Mouse (Mus musculus): ENCODE measurements around the gene Scamp4. TPM values are rescaled to one million over a fixed set of nuclear protein-coding genes. Genes with fewer than 3 reads are reported as not detected.
"Not testable (repeated sequence)": the region's sequence is repeated elsewhere in the genome, so short reads cannot be mapped to it uniquely, and the experiment has no call there.

Scamp4 gene
- total RNA-seq, 2 experiments from 2014 or later, result 49.7 to 54.4 TPM

DNA sequence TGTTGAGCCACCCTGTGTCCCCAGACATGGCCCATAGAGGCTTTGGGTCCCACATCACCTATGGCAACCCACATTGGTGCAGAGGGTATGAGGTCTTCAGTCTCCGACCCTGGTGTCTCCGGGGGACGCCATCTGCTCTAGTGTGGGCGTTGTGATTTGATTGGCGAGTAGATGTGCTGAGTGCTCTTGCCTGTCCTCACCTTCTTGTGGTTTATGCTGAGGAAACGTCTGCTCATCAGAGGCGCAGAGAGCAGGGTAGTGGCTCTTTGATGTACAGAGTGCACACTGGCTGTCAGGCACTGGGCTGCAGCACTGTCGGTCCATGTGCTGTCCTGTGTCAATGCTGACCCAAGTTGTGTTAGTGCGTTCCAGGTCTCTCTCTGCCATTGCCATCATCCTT, 26.3 kb downstream of the Scamp4 start:
- DNase-seq (ENCODE audit: low spot score in 2 of 2), result no peak

DNA sequence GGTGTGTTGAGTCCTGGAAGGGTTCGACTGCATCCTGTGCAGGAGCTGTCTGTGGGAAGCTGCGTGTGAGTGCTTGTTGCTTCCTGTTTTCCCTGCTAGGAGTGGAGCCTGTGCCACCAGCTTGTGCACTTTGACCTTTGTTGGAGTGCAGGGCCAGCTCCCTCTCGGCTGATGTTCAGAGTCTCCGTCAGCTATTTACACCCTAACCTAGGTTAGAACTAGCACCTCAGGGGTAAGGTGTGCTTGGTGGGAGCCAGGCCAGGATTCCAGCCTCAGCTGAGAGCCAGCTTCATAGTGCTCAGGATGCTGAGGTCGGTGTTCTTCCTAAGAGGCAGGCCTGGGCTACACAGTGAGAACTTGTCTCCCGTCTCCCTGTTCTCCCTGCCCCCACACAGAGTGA, 32.7 kb downstream of the Scamp4 start:
- no peak for DNase-seq (ENCODE audit: low spot score in 2 of 2)

DNA sequence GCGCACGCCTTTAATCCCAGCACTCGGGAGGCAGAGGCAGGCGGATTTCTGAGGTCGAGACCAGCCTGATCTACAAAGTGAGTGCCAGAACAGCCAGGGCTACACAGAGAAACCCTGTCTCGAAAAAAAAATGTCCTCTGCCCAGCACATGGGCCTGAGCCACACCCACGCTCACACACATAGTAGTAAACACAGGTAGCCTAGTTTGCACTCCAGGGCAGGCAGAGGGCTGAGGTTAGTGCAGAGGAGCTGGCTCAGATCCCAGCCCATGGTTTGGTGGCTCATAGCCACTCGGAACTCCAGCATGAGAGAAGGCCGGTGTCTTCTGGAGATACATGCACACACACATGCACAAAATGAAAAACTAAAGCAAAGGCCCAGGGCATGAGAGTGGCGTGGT, 44.3 kb downstream of the Scamp4 start:
- DNase-seq (ENCODE audit: low spot score in 2 of 2), result no peak

DNA sequence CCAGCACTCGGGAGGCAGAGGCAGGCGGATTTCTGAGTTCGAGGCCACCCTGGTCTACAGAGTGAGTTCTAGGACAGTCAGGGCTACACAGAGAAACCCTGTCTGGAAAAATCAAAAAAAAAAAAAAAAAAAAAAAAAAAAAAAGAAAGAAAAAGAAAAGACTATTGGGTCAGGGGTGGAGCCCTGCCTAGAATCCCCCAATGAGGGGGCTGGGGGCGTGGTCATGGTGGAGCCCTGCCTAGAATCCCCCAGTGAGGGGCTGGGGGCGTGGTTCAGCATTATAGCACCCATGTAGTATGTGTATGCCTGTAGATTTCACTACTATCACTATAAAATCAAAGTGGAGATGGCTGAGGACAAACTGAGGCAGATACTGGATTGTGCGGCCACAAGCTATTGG, 47.2 kb downstream of the Scamp4 start:
- DNase-seq (ENCODE audit: low spot score in 2 of 2), result not testable (repeated sequence)

DNA sequence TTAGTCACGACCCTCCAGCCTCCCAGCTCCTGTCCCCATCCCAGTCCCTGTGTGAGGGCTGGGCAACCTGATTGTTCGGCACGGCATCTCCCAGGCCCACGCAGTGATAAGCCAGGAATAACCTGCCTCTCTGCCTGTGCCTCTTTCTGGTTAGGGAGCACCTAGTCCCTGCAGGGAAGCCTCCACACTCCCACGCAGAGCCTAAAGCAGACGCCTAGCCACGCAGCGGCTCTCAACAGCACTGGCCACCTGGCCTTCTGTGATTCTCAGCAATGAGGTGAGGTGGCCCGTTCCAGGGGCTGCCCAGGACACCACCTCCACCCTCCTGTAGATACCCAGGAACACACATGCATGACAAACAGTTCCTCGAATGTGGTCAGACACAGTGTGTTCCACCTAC, 47.7 kb downstream of the Scamp4 start:
- no peak for DNase-seq (ENCODE audit: low spot score in 2 of 2)

DNA sequence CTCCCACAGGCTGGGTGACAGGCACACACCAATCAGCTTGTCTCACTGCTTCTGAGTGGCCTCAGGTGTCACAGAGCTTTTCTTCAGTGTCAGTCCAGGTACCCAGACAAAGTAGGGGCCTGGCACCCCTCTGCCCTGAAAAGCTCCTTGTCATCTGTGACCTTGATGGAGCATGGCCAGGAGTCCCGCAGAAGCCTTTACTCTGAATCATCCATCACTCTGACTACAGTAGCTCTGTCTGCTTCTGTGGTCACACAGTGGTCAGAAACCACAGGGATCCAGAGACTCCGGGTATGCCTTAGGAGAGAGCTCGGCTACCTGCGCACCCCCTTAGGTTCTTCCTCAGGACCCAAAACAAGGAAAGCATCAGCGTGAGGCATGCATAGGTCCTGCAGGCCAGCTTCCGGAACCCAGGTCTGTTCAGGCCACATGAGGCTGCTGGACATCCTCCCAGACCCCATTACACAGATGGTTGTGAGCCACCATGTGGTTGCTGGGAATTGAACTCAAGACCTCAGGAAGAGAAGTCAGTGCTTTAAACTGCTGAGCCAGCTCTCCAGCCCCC, 50.6 kb downstream of the Scamp4 start:
- no peak for DNase-seq (ENCODE audit: low spot score in 2 of 2)

DNA sequence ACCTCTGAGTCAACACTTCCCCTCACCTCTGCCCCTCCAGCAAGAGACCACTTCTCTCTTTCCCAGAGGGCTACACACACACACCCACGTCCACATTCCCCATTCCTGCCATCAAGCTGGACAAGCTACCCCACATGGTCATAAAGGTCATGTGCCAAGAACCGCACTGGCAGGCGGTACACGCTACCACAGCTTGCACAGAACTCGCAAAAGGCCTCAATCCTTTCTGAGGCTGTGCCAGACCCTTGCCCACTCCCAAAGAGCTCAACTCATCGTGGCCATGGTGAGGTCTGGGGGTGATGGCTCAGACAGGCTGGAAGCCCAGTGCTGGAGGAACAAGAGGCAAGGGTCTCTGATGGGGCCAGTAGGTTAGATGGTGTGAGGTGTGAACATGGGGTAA, 52.2 kb downstream of the Scamp4 start:
- DNase-seq (ENCODE audit: low spot score in 2 of 2), result no peak

DNA sequence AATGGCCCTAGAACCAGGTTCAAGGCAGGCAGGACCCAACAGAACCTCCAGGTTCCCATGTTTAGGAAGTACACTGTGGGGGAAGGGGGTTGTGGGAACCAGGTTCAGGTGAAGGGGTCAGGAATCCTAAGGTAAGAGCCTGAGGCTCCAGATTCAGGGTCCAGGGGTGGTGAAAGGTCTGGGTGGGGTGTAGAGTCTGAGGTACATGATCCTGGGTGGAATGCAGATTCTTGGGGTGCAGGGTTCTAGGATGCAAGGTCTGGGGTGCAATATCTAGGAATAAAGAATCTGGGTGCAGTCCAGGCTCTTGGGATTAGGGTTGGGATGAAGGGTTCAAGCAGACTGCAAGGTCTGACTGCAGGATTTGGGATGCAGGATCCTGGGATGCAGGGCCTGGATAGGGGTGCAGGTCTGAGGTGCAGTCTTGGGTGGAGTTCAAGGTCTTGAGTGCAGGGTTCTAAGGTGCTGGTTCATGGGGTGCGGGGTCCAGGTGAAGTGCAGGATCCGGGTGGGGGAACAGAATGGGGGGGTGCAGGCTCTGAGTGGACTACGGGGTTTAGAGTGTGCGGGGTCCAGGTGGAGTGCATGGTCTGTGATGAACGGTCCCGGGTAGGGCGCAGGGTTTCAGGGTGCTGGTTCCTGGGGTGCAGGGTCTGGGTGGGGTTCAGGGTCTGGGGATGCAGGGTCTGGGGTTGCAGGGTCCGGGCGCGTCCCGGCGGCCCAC, 52.9 kb downstream of the Scamp4 start:
- no peak for DNase-seq (ENCODE audit: low spot score in 2 of 2)

DNA sequence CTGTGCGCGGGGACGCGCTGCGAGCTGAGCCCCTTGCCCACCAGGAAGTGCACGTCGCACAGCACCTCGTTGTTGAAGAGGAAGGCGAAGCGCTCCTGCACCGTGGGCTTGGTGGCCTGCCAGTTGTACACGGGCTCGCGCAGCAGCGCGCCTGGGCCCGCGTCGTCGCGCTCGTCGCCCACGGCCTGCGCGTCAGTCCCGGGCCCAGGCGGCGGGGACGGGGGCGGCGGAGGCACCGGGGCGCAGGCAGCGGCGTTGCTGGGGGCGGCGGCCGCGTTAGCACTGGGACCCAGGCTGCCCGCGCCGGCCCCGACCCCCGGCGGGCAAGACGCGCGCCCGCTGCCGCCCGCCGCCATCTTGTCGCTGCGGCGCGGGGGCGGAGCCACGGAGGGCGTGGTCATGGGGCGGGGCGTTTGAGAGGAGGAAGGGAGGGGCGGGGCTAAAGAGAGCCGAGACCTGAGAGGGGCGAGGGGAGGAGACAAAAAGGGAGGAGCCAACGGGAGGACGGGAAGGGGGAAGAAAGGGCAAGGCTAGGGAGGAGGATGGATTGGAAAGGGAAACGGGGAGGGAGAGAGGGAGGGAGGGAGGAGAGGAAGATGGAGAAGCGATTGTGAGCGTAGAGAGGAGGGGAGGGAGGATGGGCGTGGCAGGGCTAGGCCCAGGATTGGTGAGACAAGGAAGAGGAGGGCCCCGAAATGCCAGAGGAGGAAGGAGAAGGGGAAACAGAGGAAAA, 53.6 kb downstream of the Scamp4 start:
- peak; percentile 95 to 97 for DNase-seq (ENCODE audit: low spot score in 2 of 2)

DNA sequence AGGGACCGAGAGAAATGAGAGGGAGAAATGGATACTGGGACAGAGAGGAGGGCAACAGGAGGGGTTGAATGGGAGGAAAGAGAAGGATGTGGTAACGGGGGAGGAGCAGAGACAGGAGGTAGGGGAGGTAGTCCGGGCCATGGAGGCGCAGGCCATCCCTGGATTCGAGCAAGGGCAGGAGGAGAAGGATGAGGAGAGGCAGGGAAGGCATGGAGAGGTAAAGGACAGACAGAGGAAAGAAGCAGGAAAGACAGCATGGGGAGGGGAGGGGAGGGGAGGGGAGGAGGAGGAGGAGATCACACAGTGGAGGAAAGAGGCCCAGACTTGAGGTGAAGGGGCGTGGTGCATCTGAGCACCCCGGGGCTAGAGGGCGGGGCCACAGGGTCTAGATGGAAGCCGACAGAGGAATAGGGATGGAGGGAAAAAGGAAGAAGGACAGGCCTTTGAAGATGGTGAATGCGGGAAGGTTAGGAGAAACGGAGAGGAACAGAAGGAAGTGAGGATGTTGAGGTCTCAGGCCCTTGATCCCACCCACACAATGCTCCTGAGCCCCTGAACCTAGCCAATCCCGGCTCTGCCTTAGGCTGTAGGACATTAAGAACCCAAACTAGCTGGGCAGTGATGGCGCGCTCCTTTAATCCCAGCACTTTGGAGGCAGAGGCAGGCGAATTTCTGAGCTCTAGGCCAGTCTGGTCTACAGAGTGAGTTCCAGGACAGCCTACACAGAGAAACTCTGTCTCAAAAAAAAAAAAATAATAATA, 54.4 kb downstream of the Scamp4 start, which contains the start of gene Btbd2:
Gene Btbd2, minus strand, starts transcription at position 209 of the 761 bp plus-strand sequence.
- no peak for DNase-seq (ENCODE audit: low spot score in 2 of 2)

DNA sequence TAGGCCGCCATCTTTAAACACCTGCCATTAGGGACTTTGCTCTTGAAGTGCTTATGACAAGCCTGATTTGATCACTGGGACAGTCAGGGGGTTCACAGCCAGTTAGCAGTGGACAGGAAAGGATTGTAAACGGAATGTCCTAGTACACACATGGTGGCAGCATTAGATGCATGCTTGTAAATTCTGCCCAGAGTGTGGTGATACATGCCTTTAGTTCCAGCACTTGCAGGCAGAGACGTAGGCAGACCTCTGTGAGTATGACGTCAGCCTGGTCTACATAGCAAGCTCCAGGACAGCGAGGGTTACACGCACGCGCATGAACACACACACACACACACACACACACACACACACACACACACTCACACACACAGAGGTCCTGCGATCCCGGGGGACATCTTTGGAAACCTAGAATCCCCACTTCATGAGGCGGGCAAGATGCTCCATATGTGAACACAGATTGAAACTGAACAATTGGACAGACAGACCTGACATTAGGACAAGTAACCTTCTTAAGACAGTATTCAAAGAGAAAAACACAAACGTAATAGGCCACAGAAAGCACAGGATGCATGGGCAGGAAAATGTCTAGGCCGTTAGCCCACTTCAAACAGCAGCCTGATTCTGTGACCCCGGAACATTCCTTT, 55.6 kb downstream of the Scamp4 start:
- no peak for DNase-seq (ENCODE audit: low spot score in 2 of 2)

DNA sequence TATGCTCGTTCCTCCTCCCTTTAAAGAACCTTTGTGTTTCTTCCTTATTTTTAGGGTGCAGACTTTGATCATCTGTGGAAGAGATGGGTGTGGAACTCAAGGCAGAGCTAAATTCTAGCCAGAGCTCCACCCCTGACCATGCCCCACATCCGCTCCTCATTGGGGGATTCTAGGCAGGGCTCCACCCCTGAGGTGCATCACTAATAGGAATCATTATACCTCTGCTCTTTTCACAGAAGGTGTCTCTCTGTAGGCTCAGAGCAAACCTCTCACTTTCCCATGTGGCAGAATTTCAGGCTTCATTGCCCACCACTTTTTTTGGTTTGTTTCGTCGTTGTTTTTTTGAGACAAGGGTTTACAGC, 56.1 kb downstream of the Scamp4 start:
- DNase-seq (ENCODE audit: low spot score in 2 of 2), result no peak

DNA sequence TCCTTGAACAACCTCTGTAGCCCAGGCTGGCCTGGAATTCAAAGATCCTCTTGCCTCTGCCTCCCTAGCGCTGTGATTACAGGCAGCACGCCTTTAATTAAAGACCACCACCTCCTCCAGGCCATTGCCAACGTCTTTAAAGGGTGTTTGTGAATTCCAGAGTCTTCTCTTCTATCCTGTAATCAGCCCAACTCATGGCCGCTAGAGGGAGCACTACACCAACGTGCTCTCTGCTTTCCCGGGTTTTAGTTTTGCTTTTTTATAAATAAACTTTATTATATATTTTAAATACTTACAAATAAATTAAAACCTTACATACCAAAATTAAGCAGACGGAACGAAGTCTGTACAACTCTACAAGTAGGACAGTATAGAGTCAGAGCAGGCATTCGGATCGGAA, 56.5 kb downstream of the Scamp4 start:
- peak; percentile 74 to 80 for DNase-seq (ENCODE audit: low spot score in 2 of 2)

DNA sequence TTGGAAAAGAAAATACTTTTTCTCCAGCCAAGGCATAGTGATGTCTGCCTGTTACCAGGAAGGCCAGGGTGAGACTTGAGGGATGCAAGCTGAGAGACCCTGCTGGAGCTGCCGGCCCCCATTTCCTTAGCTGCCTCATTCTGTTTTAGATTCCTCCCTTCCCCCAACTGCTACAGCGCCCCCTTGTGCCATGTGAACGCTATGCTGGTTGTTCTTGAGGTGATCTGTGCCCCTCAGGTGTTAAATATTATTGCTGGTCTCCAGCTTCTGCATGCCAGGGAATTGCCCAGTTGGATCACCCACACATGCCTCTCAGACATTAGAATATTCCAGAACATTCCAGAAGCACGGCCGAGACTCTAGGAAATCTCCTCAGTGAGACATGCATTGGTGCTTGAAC, 58.5 kb downstream of the Scamp4 start:
- DNase-seq (ENCODE audit: low spot score in 2 of 2), result no peak

DNA sequence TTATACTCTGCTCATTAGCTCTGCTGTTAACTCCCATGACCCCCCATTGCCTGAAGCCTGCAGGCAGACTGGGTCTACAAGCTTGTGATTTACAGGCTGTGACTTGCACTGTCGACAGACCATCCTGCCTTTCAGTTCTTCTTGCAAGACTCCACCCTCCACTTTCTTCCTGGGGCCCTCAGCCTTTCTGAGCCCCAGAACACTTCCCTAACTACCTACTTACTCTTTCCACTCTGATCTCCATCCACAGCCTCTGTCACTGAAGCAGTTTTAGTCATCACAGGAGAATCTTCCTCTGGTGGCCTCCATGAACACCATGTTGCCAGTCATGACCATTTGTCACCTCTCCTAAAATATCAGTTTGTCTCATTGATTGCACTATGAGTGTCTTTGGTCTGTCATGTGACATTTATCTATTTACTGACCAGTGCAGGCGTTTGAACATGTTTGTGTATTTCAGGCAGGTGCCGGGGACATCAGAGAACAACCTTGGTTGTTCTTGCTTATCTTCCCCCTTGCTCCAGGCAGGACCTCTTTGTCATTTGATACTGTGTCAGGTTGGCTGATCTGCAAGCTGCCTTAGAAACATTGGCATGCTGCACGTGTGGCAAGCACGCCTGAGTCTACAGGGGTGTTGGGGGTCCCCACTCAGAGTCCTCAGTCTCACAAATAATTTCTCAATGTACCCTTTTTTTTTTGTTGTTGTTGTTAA, 61.0 kb downstream of the Scamp4 start:
- DNase-seq (ENCODE audit: low spot score in 2 of 2), result no peak

DNA sequence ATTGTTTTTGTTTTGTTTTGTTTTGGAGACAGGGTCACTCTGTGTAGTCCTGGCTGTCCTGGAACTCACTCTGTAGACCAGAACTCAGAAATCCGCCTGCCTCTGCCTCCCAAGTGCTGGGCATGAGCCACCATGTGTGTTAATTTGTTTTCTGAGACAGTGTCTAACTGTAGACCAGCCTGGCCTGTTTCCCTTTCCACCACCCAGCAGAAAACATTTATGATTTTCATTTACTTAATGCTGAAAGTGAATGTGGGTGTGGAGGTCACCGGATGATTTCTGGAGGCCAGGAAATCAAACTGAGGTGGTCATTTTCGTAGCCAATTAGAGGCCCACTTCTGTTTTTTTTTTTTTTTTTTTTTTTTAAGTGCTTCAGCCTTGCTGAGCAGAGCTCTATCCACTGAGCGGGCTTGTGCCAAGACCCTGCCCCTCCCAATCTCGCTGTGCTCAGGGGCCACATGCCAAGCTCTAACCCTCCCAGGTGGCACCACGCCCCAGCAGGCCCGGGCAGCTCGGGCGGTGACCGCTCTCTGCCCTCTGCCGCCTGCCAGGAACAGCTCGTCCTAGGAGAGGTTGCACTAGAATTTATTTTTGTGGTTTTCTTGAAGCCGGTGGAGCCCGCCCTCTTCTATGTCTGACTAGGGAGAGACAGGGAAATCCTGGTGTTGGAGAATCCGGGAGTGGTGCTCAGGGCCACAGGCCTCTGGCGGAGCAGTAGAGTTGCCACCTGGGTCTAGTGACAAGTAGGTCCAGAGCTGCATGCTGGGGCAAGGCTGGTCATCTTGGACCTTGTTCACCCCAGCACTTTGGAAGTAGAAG, 61.7 kb downstream of the Scamp4 start:
- peak; percentile 69 to 79 for DNase-seq (ENCODE audit: low spot score in 2 of 2)

DNA sequence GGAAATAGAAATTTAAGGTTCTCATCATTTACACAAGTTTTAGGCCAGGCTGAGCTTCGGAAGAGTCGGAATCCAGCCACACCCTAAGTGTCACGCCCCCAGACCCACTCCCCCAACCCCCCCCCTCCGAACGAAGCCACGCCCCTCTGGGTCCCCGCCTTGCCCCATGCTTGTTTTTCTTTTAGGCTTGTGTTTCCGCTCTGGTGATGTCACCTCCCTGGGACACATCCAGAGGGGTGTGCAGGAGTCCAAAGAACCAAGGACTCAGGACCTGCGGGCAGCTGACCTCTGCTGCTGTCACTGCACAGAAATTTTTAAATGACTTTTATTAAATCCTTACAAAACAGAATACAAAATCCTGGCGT, 62.3 kb downstream of the Scamp4 start:
- DNase-seq (ENCODE audit: low spot score in 2 of 2), result peak; percentile 65 to 67

All from adrenal gland, adult 18-20 months (tissue).